Mouse (Mus musculus): ENCODE measurements at regions not wholly inside any gene's neighbourhood (a gene's known extent, or its start where the extent isn't known, plus 50 kb on each side); places are given as distances from the start of the nearest gene placed in this dataset.

GRCm38 (mm10) chr9:43540131-43540530 is 203.7 kb upstream of the Nectin1 start:
- no peak for TF ChIP-seq CTCF (IDR thresholded peaks at IDR 0.05; ENCODE audit: insufficient read depth, low read depth, low read length)
- TF ChIP-seq POLR2A (IDR thresholded peaks at IDR 0.05; ENCODE audit: insufficient read depth, low read depth, low read length), result no peak
